Mouse (Mus musculus): ENCODE measurements around the gene Iqcm. TPM values are rescaled to one million over a fixed set of nuclear protein-coding genes. Genes with fewer than 3 reads are reported as not detected.
"Not testable (repeated sequence)": the region's sequence is repeated elsewhere in the genome, so short reads cannot be mapped to it uniquely, and the experiment has no call there.

Iqcm gene
- polyA plus RNA-seq (2015; fragmentation: Nextera tagmentation; extraction: Ambion mirVana) = not detected in 2 replicates

DNA sequence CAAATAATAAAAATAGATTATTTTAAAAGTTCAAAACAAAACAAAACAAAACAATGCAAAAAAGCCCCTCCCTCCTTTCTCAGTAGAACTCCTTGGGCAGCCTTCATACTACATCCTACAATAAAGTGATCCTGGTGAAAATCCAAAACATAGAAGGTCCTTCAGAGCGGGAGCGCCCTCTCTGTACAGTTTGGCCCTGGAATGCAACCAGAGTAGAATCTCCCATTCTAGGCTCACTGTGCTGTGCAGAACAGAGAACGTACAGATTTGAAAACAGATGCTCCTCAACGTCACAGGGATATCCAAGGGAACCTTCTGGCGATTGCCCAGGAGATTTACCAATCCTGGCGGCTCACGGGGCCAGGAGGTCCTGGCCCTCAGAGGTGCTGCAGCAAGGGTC is at the start of gene Iqcm:
Gene Iqcm, plus strand, starts transcription at position 301 of the 400 bp plus-strand sequence.
- Histone ChIP-seq H3K27ac (ENCODE audit: low read length) (no peak within 1 kb of the TSS), H3K9me3 (replicated peaks; ENCODE audit: control insufficient read depth, low read length) (no peaks in the 10 kb centered on the region), H3K27me3 (ENCODE audit: control insufficient read depth, insufficient read depth, low read length) (no peaks in the 10 kb centered on the region), H3K36me3 (ENCODE audit: control insufficient read depth, insufficient read depth) (no peaks in the 10 kb centered on the region), H3K4me3 (ENCODE audit: low read length) (no peak within 1 kb of the TSS), H3K9ac (ENCODE audit: low read length) (no peak within 1 kb of the TSS), H3K4me2 (ENCODE audit: low read depth, low read length) (no peak within 1 kb of the TSS), H3K4me1 (ENCODE audit: control insufficient read depth, insufficient read depth, low read length) (no peaks in the 10 kb centered on the region)
- ATAC-seq (replicated peaks; ENCODE audit: extremely low read depth, insufficient read depth, low FRiP score) = no peak
- 81% methylated on average over 7 of the region's 7 CpGs for WGBS

DNA sequence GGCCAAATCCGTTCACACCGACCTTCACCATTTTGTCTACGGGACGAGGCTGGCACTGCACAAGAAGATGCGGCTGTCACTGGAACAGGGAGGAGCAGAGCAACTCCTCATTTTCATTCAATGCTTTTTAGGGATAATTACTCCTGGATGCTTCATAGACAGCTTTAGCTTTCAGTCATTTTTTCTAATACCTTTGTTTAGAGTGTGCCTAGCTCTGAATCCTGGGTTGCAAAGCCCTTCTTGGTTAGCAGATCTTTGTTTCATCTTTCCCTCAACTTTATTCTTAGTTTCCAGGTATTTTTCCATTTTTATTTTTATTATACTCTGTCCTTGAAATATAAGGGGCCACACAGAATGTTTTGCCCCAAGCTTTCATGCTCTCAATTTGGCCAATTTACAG is 42.0 kb upstream of the Iqcm start, which contains the start of gene Gm10358:
Gene Gm10358, minus strand, starts transcription at position 101 of the 400 bp plus-strand sequence.
- Histone ChIP-seq H3K4me1 (ENCODE audit: control insufficient read depth, insufficient read depth, low read length) (no peaks in the 10 kb centered on the region), H3K4me3 (ENCODE audit: low read length) (no peak within 1 kb of the TSS), H3K9me3 (replicated peaks; ENCODE audit: control insufficient read depth, low read length) (no peaks in the 10 kb centered on the region), H3K36me3 (ENCODE audit: control insufficient read depth, insufficient read depth) (no peaks in the 10 kb centered on the region), H3K4me2 (ENCODE audit: low read depth, low read length) (no peak within 1 kb of the TSS), H3K9ac (ENCODE audit: low read length) (no peak within 1 kb of the TSS), H3K27me3 (ENCODE audit: control insufficient read depth, insufficient read depth, low read length) (no peaks in the 10 kb centered on the region), H3K27ac (ENCODE audit: low read length) (no peak within 1 kb of the TSS)
- WGBS = 89% methylated on average over 5 of the region's 5 CpGs
- no peak for ATAC-seq (replicated peaks; ENCODE audit: extremely low read depth, insufficient read depth, low FRiP score)

- H3K4me1 ChIP-seq (ENCODE audit: control insufficient read depth, insufficient read depth, low read length); ATAC-seq (replicated peaks; ENCODE audit: extremely low read depth, insufficient read depth, low FRiP score); H3K4me2 ChIP-seq (ENCODE audit: low read depth, low read length); H3K27ac ChIP-seq (ENCODE audit: low read length); H3K36me3 ChIP-seq (ENCODE audit: control insufficient read depth, insufficient read depth); H3K9ac ChIP-seq (ENCODE audit: low read length); H3K27me3 ChIP-seq (ENCODE audit: control insufficient read depth, insufficient read depth, low read length); H3K9me3 ChIP-seq (replicated peaks; ENCODE audit: control insufficient read depth, low read length); H3K4me3 ChIP-seq (ENCODE audit: low read length): not testable (repeated sequence)
- WGBS = 74% methylated on average over 3 of the region's 3 CpGs
Observed at GRCm38 (mm10) chr8:75415696-75416095, 32.8 kb upstream of the Iqcm start.

DNA sequence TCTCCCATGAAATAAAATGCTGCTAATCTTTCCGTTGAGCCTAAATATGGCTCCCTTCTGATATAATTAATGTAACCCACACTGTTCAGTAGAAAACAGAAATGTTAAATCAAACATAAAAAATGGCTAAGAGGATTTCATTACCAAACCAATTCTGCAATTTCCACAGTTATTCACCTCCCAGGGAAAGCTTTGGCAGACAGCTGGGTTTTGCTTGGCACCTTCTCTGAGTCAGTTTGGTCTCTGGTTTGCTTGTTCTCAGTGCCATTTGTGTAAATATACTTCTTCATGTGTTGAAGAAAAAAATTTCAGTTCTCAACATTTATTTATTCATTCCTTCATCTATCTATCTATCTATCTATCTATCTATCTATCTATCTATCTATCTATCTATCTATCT is 28.3 kb downstream of the Iqcm start:
- Histone ChIP-seq H3K4me2 (ENCODE audit: low read depth, low read length) (no peak overlapping the region), H3K9me3 (replicated peaks; ENCODE audit: control insufficient read depth, low read length) (no peaks in the 10 kb centered on the region), H3K27me3 (ENCODE audit: control insufficient read depth, insufficient read depth, low read length) (no peaks in the 10 kb centered on the region), H3K4me1 (ENCODE audit: control insufficient read depth, insufficient read depth, low read length) (no peaks in the 10 kb centered on the region), H3K27ac (ENCODE audit: low read length) (no peak overlapping the region), H3K4me3 (ENCODE audit: low read length) (no peak overlapping the region), H3K36me3 (ENCODE audit: control insufficient read depth, insufficient read depth) (no peaks in the 10 kb centered on the region), H3K9ac (ENCODE audit: low read length) (no peak overlapping the region)
- 75% methylated on average over 1 of the region's 1 CpGs for WGBS
- no peak for ATAC-seq (replicated peaks; ENCODE audit: extremely low read depth, insufficient read depth, low FRiP score)

GRCm38 (mm10) chr8:75489035-75489678 is 40.7 kb downstream of the Iqcm start:
- no peak overlapping the region for H3K9ac ChIP-seq (ENCODE audit: low read length)
- no peak overlapping the region for H3K4me2 ChIP-seq (ENCODE audit: low read depth, low read length)
- ATAC-seq (replicated peaks; ENCODE audit: extremely low read depth, insufficient read depth, low FRiP score) = no peak
- H3K27me3 ChIP-seq (ENCODE audit: control insufficient read depth, insufficient read depth, low read length) = no peaks in the 10 kb centered on the region
- H3K4me3 ChIP-seq (ENCODE audit: low read length) = no peak overlapping the region
- H3K4me1 ChIP-seq (ENCODE audit: control insufficient read depth, insufficient read depth, low read length) = no peaks in the 10 kb centered on the region
- no peaks in the 10 kb centered on the region for H3K36me3 ChIP-seq (ENCODE audit: control insufficient read depth, insufficient read depth)
- WGBS = 66% methylated on average over 13 of the region's 13 CpGs
- H3K9me3 ChIP-seq (replicated peaks; ENCODE audit: control insufficient read depth, low read length) = no peaks in the 10 kb centered on the region
- no peak overlapping the region for H3K27ac ChIP-seq (ENCODE audit: low read length)

- Histone ChIP-seq H3K27ac (ENCODE audit: low read length) (no peak overlapping the region), H3K9ac (ENCODE audit: low read length) (no peak overlapping the region), H3K4me2 (ENCODE audit: low read depth, low read length) (no peak overlapping the region), H3K4me1 (ENCODE audit: control insufficient read depth, insufficient read depth, low read length) (no peaks in the 10 kb centered on the region), H3K36me3 (ENCODE audit: control insufficient read depth, insufficient read depth) (no peaks in the 10 kb centered on the region), H3K27me3 (ENCODE audit: control insufficient read depth, insufficient read depth, low read length) (no peaks in the 10 kb centered on the region), H3K9me3 (replicated peaks; ENCODE audit: control insufficient read depth, low read length) (no peaks in the 10 kb centered on the region), H3K4me3 (ENCODE audit: low read length) (no peak overlapping the region)
- WGBS = 78% methylated on average over 1 of the region's 1 CpGs
- no peak for ATAC-seq (replicated peaks; ENCODE audit: extremely low read depth, insufficient read depth, low FRiP score)
Observed at GRCm38 (mm10) chr8:75509299-75509698, 60.8 kb downstream of the Iqcm start.

DNA sequence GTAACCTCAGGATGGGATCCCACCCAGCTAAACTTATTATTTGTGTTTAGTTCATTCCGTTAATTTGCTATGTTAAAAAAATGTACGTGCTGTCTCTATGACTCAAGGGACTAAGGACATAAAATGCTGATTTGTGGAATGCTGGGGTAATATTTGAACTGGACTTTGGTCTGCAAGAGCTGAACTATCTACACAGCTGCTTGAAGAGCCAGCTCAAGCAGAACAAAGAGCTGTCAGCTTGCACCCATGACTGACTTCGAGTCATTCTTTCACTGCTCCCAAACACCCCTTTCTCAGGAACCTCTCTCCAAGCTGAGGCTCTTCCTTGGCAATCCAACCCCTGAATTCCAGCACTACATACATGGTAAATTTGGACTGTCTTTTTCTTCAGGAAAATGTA is 65.3 kb downstream of the Iqcm start:
- Histone ChIP-seq H3K9ac (ENCODE audit: low read length) (no peak overlapping the region), H3K36me3 (ENCODE audit: control insufficient read depth, insufficient read depth) (no peaks in the 10 kb centered on the region), H3K9me3 (replicated peaks; ENCODE audit: control insufficient read depth, low read length) (no peaks in the 10 kb centered on the region), H3K4me3 (ENCODE audit: low read length) (no peak overlapping the region), H3K27ac (ENCODE audit: low read length) (no peak overlapping the region), H3K27me3 (ENCODE audit: control insufficient read depth, insufficient read depth, low read length) (no peaks in the 10 kb centered on the region), H3K4me1 (ENCODE audit: control insufficient read depth, insufficient read depth, low read length) (no peaks in the 10 kb centered on the region), H3K4me2 (ENCODE audit: low read depth, low read length) (no peak overlapping the region)
- no peak for ATAC-seq (replicated peaks; ENCODE audit: extremely low read depth, insufficient read depth, low FRiP score)
- WGBS = 77% methylated on average over 3 of the region's 3 CpGs

DNA sequence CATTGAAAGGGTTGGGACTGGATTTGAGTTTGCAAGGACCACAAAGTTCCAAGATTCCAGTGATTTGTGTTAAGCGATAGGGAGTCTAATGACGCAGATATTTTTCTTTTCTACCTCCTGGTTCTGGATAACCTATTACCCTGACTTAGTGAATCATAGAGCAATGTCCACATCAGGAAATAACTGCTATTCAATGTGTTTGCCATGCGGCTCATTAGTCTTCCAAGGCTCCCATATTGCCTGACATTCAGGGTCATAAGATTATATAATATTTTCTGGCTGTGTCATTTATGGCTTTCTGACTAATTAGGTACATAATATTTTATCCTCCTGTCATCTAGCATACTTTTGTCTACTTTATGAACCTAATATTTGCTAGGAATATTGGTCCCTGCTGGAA is 100.8 kb downstream of the Iqcm start:
- H3K4me1 ChIP-seq (ENCODE audit: control insufficient read depth, insufficient read depth, low read length) = no peaks in the 10 kb centered on the region
- H3K36me3 ChIP-seq (ENCODE audit: control insufficient read depth, insufficient read depth) = no peaks in the 10 kb centered on the region
- no peak overlapping the region for H3K4me3 ChIP-seq (ENCODE audit: low read length)
- no peaks in the 10 kb centered on the region for H3K27me3 ChIP-seq (ENCODE audit: control insufficient read depth, insufficient read depth, low read length)
- H3K27ac ChIP-seq (ENCODE audit: low read length) = no peak overlapping the region
- 84% methylated on average over 3 of the region's 3 CpGs for WGBS
- no peak overlapping the region for H3K9ac ChIP-seq (ENCODE audit: low read length)
- no peaks in the 10 kb centered on the region; the same call in 1 of the 2 replicates for H3K9me3 ChIP-seq (replicated peaks; ENCODE audit: control insufficient read depth, low read length)
- no peak for ATAC-seq (replicated peaks; ENCODE audit: extremely low read depth, insufficient read depth, low FRiP score)
- H3K4me2 ChIP-seq (ENCODE audit: low read depth, low read length) = no peak overlapping the region

GRCm38 (mm10) chr8:75596281-75596680 is 147.8 kb downstream of the Iqcm start:
- 64% methylated on average over 2 of the region's 2 CpGs for WGBS

More at GRCm38 (mm10) chr8:75596281-75596680, 147.8 kb downstream of the Iqcm start:
- Histone ChIP-seq H3K4me2 (ENCODE audit: low read depth, low read length) (no peak overlapping the region), H3K4me1 (ENCODE audit: control insufficient read depth, insufficient read depth, low read length) (no peaks in the 10 kb centered on the region), H3K4me3 (ENCODE audit: low read length) (no peak overlapping the region), H3K9ac (ENCODE audit: low read length) (no peak overlapping the region), H3K36me3 (ENCODE audit: control insufficient read depth, insufficient read depth) (no peaks in the 10 kb centered on the region), H3K27me3 (ENCODE audit: control insufficient read depth, insufficient read depth, low read length) (no peaks in the 10 kb centered on the region), H3K9me3 (replicated peaks; ENCODE audit: control insufficient read depth, low read length) (no peaks in the 10 kb centered on the region), H3K27ac (ENCODE audit: low read length) (no peak overlapping the region)
- ATAC-seq (replicated peaks; ENCODE audit: extremely low read depth, insufficient read depth, low FRiP score) = no peak

Measured in heart, embryonic 16.5 days (tissue).